Mouse (Mus musculus) naive thymus-derived CD4-positive, alpha-beta T cell, adult 2 months (primary cell): ENCODE measurements around the gene Cul5.

Experiments used
- DNase-seq: peaks from one replicate; pipeline ENCODE4 v3.0.0-alpha.2; 2011; ENCODE audit warnings: low read depth

Gene Cul5

GRCm38 (mm10) chr9:53607192-53607591, 62.6 kb downstream of the Cul5 start:
- DNase-seq, result no peak

- no peak for DNase-seq
Measured at GRCm38 (mm10) chr9:53604954-53605353, 64.9 kb downstream of the Cul5 start.

DNA sequence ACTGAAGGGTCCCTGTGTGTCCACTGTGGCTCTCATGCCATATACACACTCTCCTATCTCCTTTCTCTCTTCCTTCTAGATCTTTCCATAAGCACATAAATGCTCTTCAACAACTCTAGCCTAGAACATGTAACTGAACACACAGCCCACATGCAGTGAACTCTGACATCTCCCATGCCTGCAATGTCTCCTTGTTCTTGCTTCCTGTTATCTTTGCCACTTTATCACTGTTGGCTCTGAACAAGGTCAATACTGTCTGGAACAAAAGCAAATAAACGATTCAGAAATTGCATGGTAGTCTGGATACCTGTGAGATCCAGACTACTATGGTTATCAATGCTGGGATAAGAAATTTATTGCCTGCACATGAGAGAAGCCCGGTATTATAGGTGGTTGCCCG, 66.0 kb downstream of the Cul5 start:
- no peak for DNase-seq

DNA sequence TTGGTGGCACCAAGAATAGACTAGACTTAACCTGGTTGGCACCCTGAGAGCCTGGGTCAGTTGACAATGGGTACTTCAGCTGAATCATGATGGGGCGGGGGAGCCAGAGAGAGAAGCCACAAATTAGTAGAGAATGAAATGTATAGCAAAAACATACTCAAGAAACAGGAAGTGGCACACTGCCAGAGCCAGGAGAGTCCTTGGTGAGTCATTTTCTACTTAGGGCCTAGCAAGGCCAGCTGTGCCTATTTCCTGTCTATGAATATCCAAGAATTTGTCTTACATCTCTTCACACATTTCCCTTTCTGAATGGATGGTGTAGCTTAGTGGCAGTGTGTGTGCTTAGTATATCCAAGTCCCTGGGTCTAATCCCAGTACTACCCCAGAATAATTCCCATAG, 66.4 kb downstream of the Cul5 start:
- peak; percentile 63 for DNase-seq

GRCm38 (mm10) chr9:53601541-53601940, 68.3 kb downstream of the Cul5 start:
- DNase-seq, result no peak

GRCm38 (mm10) chr9:53598631-53599030, 71.2 kb downstream of the Cul5 start:
- DNase-seq, result no peak

GRCm38 (mm10) chr9:53596971-53597600, 72.7 kb downstream of the Cul5 start:
- DNase-seq, result no peak

- DNase-seq, result peak; percentile 86
Measured at GRCm38 (mm10) chr9:53594764-53595163, 75.0 kb downstream of the Cul5 start.

- no peak for DNase-seq
Measured at GRCm38 (mm10) chr9:53581870-53582269, 87.9 kb downstream of the Cul5 start.

GRCm38 (mm10) chr9:53575721-53576120, 94.1 kb downstream of the Cul5 start:
- DNase-seq, result no peak

DNA sequence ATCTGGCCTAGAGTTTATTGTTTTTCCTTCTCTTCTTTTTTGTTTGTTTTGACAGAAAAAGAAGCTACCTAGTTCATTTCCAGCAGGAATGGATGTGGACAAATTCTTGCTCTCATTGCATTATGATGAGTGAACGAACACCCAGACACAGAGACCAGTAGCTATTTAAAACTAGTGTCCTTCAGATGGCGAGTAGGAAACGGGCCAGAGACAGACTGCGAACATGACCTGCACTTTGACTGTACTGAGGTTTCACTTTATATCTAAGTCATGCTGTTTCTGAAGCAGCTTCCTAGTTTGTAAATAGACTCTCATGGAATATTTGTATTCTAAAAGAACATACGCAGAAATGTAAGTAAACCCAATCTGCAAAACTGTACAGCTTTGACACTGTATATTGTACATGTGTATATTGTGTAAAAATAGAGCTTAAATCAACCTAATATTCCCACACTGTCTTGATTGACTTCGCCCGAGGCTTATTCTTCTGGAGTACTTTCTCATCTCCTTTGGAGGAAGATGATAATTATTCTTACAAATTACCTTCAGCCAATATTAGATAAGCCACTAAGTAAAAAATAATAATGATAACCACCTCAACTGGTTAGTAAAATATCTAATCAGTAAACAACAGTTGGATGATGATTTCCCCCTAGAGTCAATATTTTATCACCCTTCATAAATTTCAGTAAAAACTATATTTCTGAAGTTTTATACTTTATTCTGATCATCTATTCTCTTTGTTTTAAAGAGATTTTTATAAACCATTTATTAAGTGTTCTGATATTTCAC, 97.1 kb downstream of the Cul5 start:
- DNase-seq, result no peak

DNA sequence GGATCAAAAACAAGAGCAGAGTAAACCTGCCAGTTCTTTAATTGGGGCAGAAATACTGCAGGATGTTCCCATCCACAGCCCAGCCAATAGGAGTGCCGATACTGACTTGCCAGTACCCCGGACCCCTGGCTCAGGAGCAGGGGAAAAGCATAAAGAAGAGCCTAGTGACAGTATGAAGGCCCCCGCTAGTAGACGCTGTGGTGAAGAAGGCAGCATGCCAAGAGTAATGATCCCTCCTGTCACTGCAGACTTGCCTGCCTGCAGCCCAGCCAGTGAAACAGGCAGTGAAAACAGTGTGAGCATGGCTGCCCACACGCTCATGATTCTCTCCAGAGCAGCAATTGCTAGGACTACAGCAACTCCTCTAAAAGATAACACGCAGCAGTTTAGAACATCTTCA, 99.2 kb downstream of the Cul5 start:
- no peak for DNase-seq
